Mouse (Mus musculus) hematopoietic stem cell, adult 5-6 weeks (primary cell): ENCODE measurements around the gene Itga4. TPM values are rescaled to one million over a fixed set of nuclear protein-coding genes. Genes with fewer than 3 reads are reported as not detected.
A peak's percentile ranks its signal among the peaks of the same experiment; 100 is the strongest.

Experiments used
- ATAC-seq, 2 experiments: fragments of 125-278 bp in 1 of 2; replicated peaks in 1 of 2; 2 replicates each; pipeline ENCODE4 v1.8.0; 2016 to 2017; ENCODE audit warnings: inconsistent platforms in 2 of 2, mild to moderate bottlenecking in 2 of 2, moderate number of reproducible peaks in 2 of 2, low read depth in 1 of 2, moderate TSS enrichment in 1 of 2; ENCODE audit not compliant: low FRiP score in 2 of 2, poor library complexity in 2 of 2, severe bottlenecking in 2 of 2, insufficient read depth in 1 of 2, low TSS enrichment in 1 of 2
- total RNA-seq: library from RNA; stranded (forward); fragments of 172-1452, 232-1000 nt; gene quantifications from 2 replicates; pipeline ENCODE4 v1.2.3, GENCODE M21; 2017

The Itga4 gene
- total RNA-seq: 117 and 133 TPM in 2 replicates

- peak; percentile 42 to 57 for ATAC-seq
These were observed at the start of gene Itga4 for GRCm38 (mm10) chr2:79255192-79256000. Gene Itga4 (plus strand): TSS chr2:79255426.

- peak; percentile 29 to 39; a peak in 1 of 4 replicates for ATAC-seq
These were observed 49.0 kb upstream of the Itga4 start for GRCm38 (mm10) chr2:79206191-79206755.

GRCm38 (mm10) chr2:79214982-79215381 is 40.2 kb upstream of the Itga4 start:
- ATAC-seq: no peak

- no peak for ATAC-seq
These were observed 39.7 kb upstream of the Itga4 start for GRCm38 (mm10) chr2:79215479-79215878.

- no peak for ATAC-seq
These were observed 30.4 kb upstream of the Itga4 start for GRCm38 (mm10) chr2:79224714-79225426.

GRCm38 (mm10) chr2:79227805-79228241 is 27.4 kb upstream of the Itga4 start:
- peak; percentile 90 to 91 for ATAC-seq

- no peak for ATAC-seq
These were observed 23.9 kb upstream of the Itga4 start for GRCm38 (mm10) chr2:79231056-79231949.

- no peak for ATAC-seq
These were observed 19.3 kb upstream of the Itga4 start for GRCm38 (mm10) chr2:79235767-79236487.

GRCm38 (mm10) chr2:79237216-79237615 is 18.0 kb upstream of the Itga4 start:
- no peak for ATAC-seq

GRCm38 (mm10) chr2:79244276-79244675 is 10.9 kb upstream of the Itga4 start:
- ATAC-seq: no peak

- ATAC-seq: no peak
These were observed 10.5 kb upstream of the Itga4 start for GRCm38 (mm10) chr2:79244743-79245142.

GRCm38 (mm10) chr2:79248283-79248682 is 6.9 kb upstream of the Itga4 start:
- 0 out of 4 replicates have a peak, but pooled peaks of 1 of the 2 experiments have one; percentile 26 for ATAC-seq

GRCm38 (mm10) chr2:79250510-79250909 is 4.7 kb upstream of the Itga4 start:
- no peak for ATAC-seq

GRCm38 (mm10) chr2:79253754-79254197 is 1.4 kb upstream of the Itga4 start:
- ATAC-seq: no peak

- peak; percentile 51 to 69 for ATAC-seq
These were observed 536 bp upstream of the Itga4 start for GRCm38 (mm10) chr2:79254588-79255191.

GRCm38 (mm10) chr2:79256001-79256339 is 744 bp downstream of the Itga4 start:
- ATAC-seq: no peak
